Mouse (Mus musculus) kidney, embryonic 15.5 days (tissue): ENCODE measurements around the gene Stambpl1. TPM values are rescaled to one million over a fixed set of nuclear protein-coding genes. Genes with fewer than 3 reads are reported as not detected.

Source experiments
- ATAC-seq: fragments of 200-750 bp; cut with Nextera tagmentation; replicated peaks from 2 replicates; pipeline ENCODE4 v1.8.0; 2017; ENCODE audit warnings: moderate TSS enrichment; ENCODE audit not compliant: low FRiP score
- H3K27ac ChIP-seq: fragments of 300-500 bp; sonication (generic); 2 replicates; pipeline ENCODE4 v1.5.1; 2015; ENCODE audit warnings: mild to moderate bottlenecking, inconsistent platforms
- H3K27me3 ChIP-seq: fragments of 300-500 bp; sonication (generic); 2 replicates; pipeline ENCODE4 v1.6.1; 2015; ENCODE audit warnings: inconsistent platforms
- H3K36me3 ChIP-seq: fragments of 300-500 bp; sonication (generic); 2 replicates; pipeline ENCODE4 v1.6.1; 2015; ENCODE audit warnings: inconsistent platforms
- H3K4me1 ChIP-seq: fragments of 300-500 bp; sonication (generic); 2 replicates; pipeline ENCODE4 v1.6.1; 2015; ENCODE audit warnings: inconsistent platforms
- H3K4me2 ChIP-seq: fragments of 300-500 bp; sonication (generic); 2 replicates; pipeline ENCODE4 v1.6.1; 2015; ENCODE audit warnings: moderate library complexity, mild to moderate bottlenecking, inconsistent platforms
- H3K4me3 ChIP-seq: fragments of 300-500 bp; sonication (generic); replicated peaks from 2 replicates; pipeline ENCODE4 v1.5.1; 2015; ENCODE audit warnings: mild to moderate bottlenecking, inconsistent platforms
- H3K9ac ChIP-seq: fragments of 300-500 bp; sonication (generic); 2 replicates; pipeline ENCODE4 v1.6.1; 2015; ENCODE audit warnings: mild to moderate bottlenecking, inconsistent platforms
- H3K9me3 ChIP-seq: fragments of 300-500 bp; sonication (generic); replicated peaks from 2 replicates; pipeline ENCODE4 v1.6.1; 2016; ENCODE audit warnings: inconsistent platforms
- WGBS: fragments of 180-500 bp; shearing (Covaris S2); methylation state at CpG from one replicate; pipeline ENCODE4 v1.1.7; 2015; ENCODE audit warnings: mixed read lengths; 5-methylcytosine and 5-hydroxymethylcytosine counted together
- polyA plus RNA-seq: library from polyadenylated mRNA; unstranded; fragments of >200 nt; fragmentation: Nextera tagmentation; extraction: Ambion mirVana; gene quantifications from 2 replicates; pipeline ENCODE4 v1.2.1, GENCODE M21; 2015

The Stambpl1 gene
- 4.3 and 5.0 TPM in 2 replicates for polyA plus RNA-seq

- Histone ChIP-seq H3K4me1 (peaks cover 5% of the 10 kb centered on the region; the same call in 1 of the 2 replicates), H3K36me3 (no peaks in the 10 kb centered on the region), H3K9ac (peak within 1 kb of the TSS; percentile 52), H3K9me3 (no peaks in the 10 kb centered on the region), H3K27me3 (no peaks in the 10 kb centered on the region), H3K4me2 (peak within 1 kb of the TSS; percentile 94), H3K27ac (peak within 1 kb of the TSS; percentile 16; the same call in 1 of the 2 replicates), H3K4me3 (peak within 1 kb of the TSS; percentile 64)
- peak; percentile 91 for ATAC-seq
- under 1% methylated on average over 62 of the region's 62 CpGs for WGBS
These were observed at the start of gene Stambpl1 for GRCm38 (mm10) chr19:34192008-34192963. TSS of gene Stambpl1 (plus strand) at chr19:34192229.

GRCm38 (mm10) chr19:34148421-34148820 is 43.6 kb upstream of the Stambpl1 start:
- ATAC-seq = no peak
- no peaks in the 10 kb centered on the region for H3K4me1 ChIP-seq
- no peaks in the 10 kb centered on the region for H3K36me3 ChIP-seq
- WGBS = 79% methylated on average over 4 of the region's 4 CpGs
- H3K27ac ChIP-seq = no peak overlapping the region
- H3K9me3 ChIP-seq = no peaks in the 10 kb centered on the region
- no peak overlapping the region for H3K4me2 ChIP-seq
- H3K4me3 ChIP-seq = no peak overlapping the region
- H3K9ac ChIP-seq = no peak overlapping the region
- H3K27me3 ChIP-seq = no peaks in the 10 kb centered on the region

GRCm38 (mm10) chr19:34151909-34152308 is 40.1 kb upstream of the Stambpl1 start:
- Histone ChIP-seq H3K36me3 (no peaks in the 10 kb centered on the region), H3K4me3 (no peak overlapping the region), H3K4me2 (no peak overlapping the region), H3K4me1 (no peaks in the 10 kb centered on the region), H3K9me3 (no peaks in the 10 kb centered on the region), H3K27ac (no peak overlapping the region), H3K9ac (no peak overlapping the region), H3K27me3 (no peaks in the 10 kb centered on the region)
- no peak for ATAC-seq
- WGBS = 61% methylated on average over 1 of the region's 1 CpGs

- no peaks in the 10 kb centered on the region for H3K27me3 ChIP-seq
- H3K4me1 ChIP-seq = no peaks in the 10 kb centered on the region
- H3K9me3 ChIP-seq = no peaks in the 10 kb centered on the region
- H3K9ac ChIP-seq = no peak overlapping the region
- H3K4me3 ChIP-seq = no peak overlapping the region
- WGBS = 63% methylated on average over 6 of the region's 6 CpGs
- H3K4me2 ChIP-seq = no peak overlapping the region
- ATAC-seq = no peak
- no peaks in the 10 kb centered on the region for H3K36me3 ChIP-seq
- H3K27ac ChIP-seq = no peak overlapping the region
These were observed 38.5 kb upstream of the Stambpl1 start for GRCm38 (mm10) chr19:34153263-34154144.

- Histone ChIP-seq H3K27ac (no peak overlapping the region), H3K4me3 (no peak overlapping the region), H3K9me3 (no peaks in the 10 kb centered on the region), H3K4me2 (no peak overlapping the region), H3K4me1 (no peaks in the 10 kb centered on the region), H3K36me3 (no peaks in the 10 kb centered on the region), H3K9ac (no peak overlapping the region), H3K27me3 (no peaks in the 10 kb centered on the region)
- 86% methylated on average over 5 of the region's 5 CpGs for WGBS
- ATAC-seq = no peak
These were observed 29.3 kb upstream of the Stambpl1 start for GRCm38 (mm10) chr19:34162693-34163092.

- Histone ChIP-seq H3K9me3 (no peaks in the 10 kb centered on the region), H3K27me3 (no peaks in the 10 kb centered on the region), H3K4me2 (no peak within 1 kb of the TSS), H3K27ac (no peak within 1 kb of the TSS), H3K36me3 (no peaks in the 10 kb centered on the region), H3K4me3 (no peak within 1 kb of the TSS), H3K9ac (no peak within 1 kb of the TSS), H3K4me1 (no peaks in the 10 kb centered on the region; the same call in 1 of the 2 replicates)
- no peak for ATAC-seq
- WGBS = 61% methylated on average over 5 of the region's 5 CpGs
These were observed 26.1 kb upstream of the Stambpl1 start, which contains the start of gene Ankrd22 for GRCm38 (mm10) chr19:34165891-34166290. TSS of gene Ankrd22 (minus strand) at chr19:34166053.

GRCm38 (mm10) chr19:34166386-34166785 is 25.6 kb upstream of the Stambpl1 start:
- Histone ChIP-seq H3K27ac (no peak overlapping the region), H3K4me3 (no peak overlapping the region), H3K9ac (no peak overlapping the region), H3K4me2 (no peak overlapping the region), H3K4me1 (no peaks in the 10 kb centered on the region; the same call in 1 of the 2 replicates), H3K27me3 (no peaks in the 10 kb centered on the region), H3K36me3 (no peaks in the 10 kb centered on the region), H3K9me3 (no peaks in the 10 kb centered on the region)
- ATAC-seq = no peak
- 78% methylated on average over 4 of the region's 4 CpGs for WGBS

GRCm38 (mm10) chr19:34167896-34168661 is 23.9 kb upstream of the Stambpl1 start:
- ATAC-seq = no peak
- Histone ChIP-seq H3K36me3 (no peaks in the 10 kb centered on the region), H3K4me3 (no peak overlapping the region), H3K27ac (0 out of 2 replicates have a peak overlapping the region, but pooled peaks have one; percentile 10), H3K4me2 (no peak overlapping the region), H3K4me1 (no peaks in the 10 kb centered on the region; the same call in 1 of the 2 replicates), H3K9ac (no peak overlapping the region), H3K27me3 (no peaks in the 10 kb centered on the region), H3K9me3 (no peaks in the 10 kb centered on the region)
- 40% methylated on average over 7 of the region's 7 CpGs for WGBS

GRCm38 (mm10) chr19:34169121-34169520 is 22.9 kb upstream of the Stambpl1 start:
- Histone ChIP-seq H3K27ac (no peak overlapping the region), H3K9ac (no peak overlapping the region), H3K4me1 (no peaks in the 10 kb centered on the region; the same call in 1 of the 2 replicates), H3K9me3 (no peaks in the 10 kb centered on the region), H3K27me3 (no peaks in the 10 kb centered on the region), H3K36me3 (no peaks in the 10 kb centered on the region), H3K4me2 (no peak overlapping the region), H3K4me3 (no peak overlapping the region)
- no peak for ATAC-seq

GRCm38 (mm10) chr19:34171167-34171566 is 20.9 kb upstream of the Stambpl1 start:
- no peaks in the 10 kb centered on the region for H3K27me3 ChIP-seq
- no peak overlapping the region for H3K9ac ChIP-seq
- H3K4me2 ChIP-seq = no peak overlapping the region
- 66% methylated on average over 3 of the region's 3 CpGs for WGBS
- H3K9me3 ChIP-seq = no peaks in the 10 kb centered on the region
- H3K27ac ChIP-seq = no peak overlapping the region
- H3K4me1 ChIP-seq = no peaks in the 10 kb centered on the region; the same call in 1 of the 2 replicates
- H3K4me3 ChIP-seq = no peak overlapping the region
- ATAC-seq = no peak
- no peaks in the 10 kb centered on the region for H3K36me3 ChIP-seq

GRCm38 (mm10) chr19:34174004-34174403 is 18.0 kb upstream of the Stambpl1 start:
- no peaks in the 10 kb centered on the region for H3K36me3 ChIP-seq
- no peak overlapping the region for H3K4me2 ChIP-seq
- no peak for ATAC-seq
- H3K27ac ChIP-seq = no peak overlapping the region
- no peak overlapping the region for H3K4me3 ChIP-seq
- no peak overlapping the region for H3K9ac ChIP-seq
- H3K9me3 ChIP-seq = no peaks in the 10 kb centered on the region
- WGBS = 84% methylated on average over 3 of the region's 3 CpGs
- H3K4me1 ChIP-seq = no peaks in the 10 kb centered on the region
- H3K27me3 ChIP-seq = no peaks in the 10 kb centered on the region
